Mouse (Mus musculus): ENCODE measurements around the gene Dgat2. TPM values are rescaled to one million over a fixed set of nuclear protein-coding genes. Genes with fewer than 3 reads are reported as not detected.
A peak's percentile ranks its signal among the peaks of the same experiment; 100 is the strongest.

The Dgat2 gene
- polyA plus RNA-seq, 1 experiment from 2014 or later, result 21.9 TPM

GRCm38 (mm10) chr7:99224225-99224624 lies 41.7 kb upstream of the Dgat2 start:
- 73% methylated on average over 7 of the region's 7 CpGs for WGBS
- H3K4me1 ChIP-seq (ENCODE audit: control insufficient read depth, insufficient read depth, low read length), result 0 out of 2 replicates have a peak, but pooled peaks cover 5% of the 10 kb centered on the region
- H3K4me3 ChIP-seq (ENCODE audit: low read length), result no peak overlapping the region
- no peak overlapping the region for H3K9ac ChIP-seq (ENCODE audit: low read depth, low read length)
- no peaks in the 10 kb centered on the region for H3K9me3 ChIP-seq (ENCODE audit: control insufficient read depth, low read length)
- no peaks in the 10 kb centered on the region for H3K27me3 ChIP-seq (ENCODE audit: control insufficient read depth, insufficient read depth, low read length)
- no peak for ATAC-seq (ENCODE audit: low FRiP score, low TSS enrichment)
- no peak overlapping the region for H3K27ac ChIP-seq (ENCODE audit: low read depth, low read length)
- no peak overlapping the region for H3K4me2 ChIP-seq (replicated peaks; ENCODE audit: low read depth, low read length)
- H3K36me3 ChIP-seq (ENCODE audit: control insufficient read depth, insufficient read depth, low read length), result no peaks in the 10 kb centered on the region

- Histone ChIP-seq H3K27me3 (ENCODE audit: control insufficient read depth, insufficient read depth, low read length) (no peaks in the 10 kb centered on the region), H3K9me3 (ENCODE audit: control insufficient read depth, low read length) (no peaks in the 10 kb centered on the region), H3K9ac (ENCODE audit: low read depth, low read length) (no peak overlapping the region), H3K27ac (ENCODE audit: low read depth, low read length) (no peak overlapping the region), H3K4me3 (ENCODE audit: low read length) (no peak overlapping the region), H3K4me1 (ENCODE audit: control insufficient read depth, insufficient read depth, low read length) (peaks cover 3% of the 10 kb centered on the region; the same call in 1 of the 2 replicates), H3K4me2 (replicated peaks; ENCODE audit: low read depth, low read length) (no peak overlapping the region), H3K36me3 (ENCODE audit: control insufficient read depth, insufficient read depth, low read length) (no peaks in the 10 kb centered on the region)
- WGBS, result 73% methylated on average over 3 of the region's 3 CpGs
- no peak for ATAC-seq (ENCODE audit: low FRiP score, low TSS enrichment)
Measured at GRCm38 (mm10) chr7:99217338-99218074, 35.0 kb upstream of the Dgat2 start.

GRCm38 (mm10) chr7:99215347-99215855 lies 32.9 kb upstream of the Dgat2 start:
- Histone ChIP-seq H3K9ac (ENCODE audit: low read depth, low read length) (no peak overlapping the region), H3K36me3 (ENCODE audit: control insufficient read depth, insufficient read depth, low read length) (no peaks in the 10 kb centered on the region), H3K9me3 (ENCODE audit: control insufficient read depth, low read length) (no peaks in the 10 kb centered on the region), H3K4me1 (ENCODE audit: control insufficient read depth, insufficient read depth, low read length) (peaks cover 3% of the 10 kb centered on the region; the same call in 1 of the 2 replicates), H3K4me3 (ENCODE audit: low read length) (no peak overlapping the region), H3K27ac (ENCODE audit: low read depth, low read length) (no peak overlapping the region), H3K4me2 (replicated peaks; ENCODE audit: low read depth, low read length) (no peak overlapping the region), H3K27me3 (ENCODE audit: control insufficient read depth, insufficient read depth, low read length) (no peaks in the 10 kb centered on the region)
- WGBS, result 23% methylated on average over 8 of the region's 8 CpGs
- 0 out of 2 replicates have a peak, but pooled peaks have one; percentile 42 for ATAC-seq (ENCODE audit: low FRiP score, low TSS enrichment)

GRCm38 (mm10) chr7:99214621-99215185 lies 32.2 kb upstream of the Dgat2 start:
- ATAC-seq (ENCODE audit: low FRiP score, low TSS enrichment), result no peak
- Histone ChIP-seq H3K9ac (ENCODE audit: low read depth, low read length) (no peak overlapping the region), H3K4me3 (ENCODE audit: low read length) (no peak overlapping the region), H3K4me2 (replicated peaks; ENCODE audit: low read depth, low read length) (no peak overlapping the region), H3K27ac (ENCODE audit: low read depth, low read length) (no peak overlapping the region), H3K4me1 (ENCODE audit: control insufficient read depth, insufficient read depth, low read length) (peaks cover 3% of the 10 kb centered on the region; the same call in 1 of the 2 replicates), H3K9me3 (ENCODE audit: control insufficient read depth, low read length) (no peaks in the 10 kb centered on the region), H3K36me3 (ENCODE audit: control insufficient read depth, insufficient read depth, low read length) (no peaks in the 10 kb centered on the region), H3K27me3 (ENCODE audit: control insufficient read depth, insufficient read depth, low read length) (no peaks in the 10 kb centered on the region)
- 80% methylated on average over 10 of the region's 10 CpGs for WGBS

- Histone ChIP-seq H3K4me1 (ENCODE audit: control insufficient read depth, insufficient read depth, low read length) (peaks cover 3% of the 10 kb centered on the region; the same call in 1 of the 2 replicates), H3K27ac (ENCODE audit: low read depth, low read length) (no peak overlapping the region), H3K36me3 (ENCODE audit: control insufficient read depth, insufficient read depth, low read length) (no peaks in the 10 kb centered on the region), H3K27me3 (ENCODE audit: control insufficient read depth, insufficient read depth, low read length) (no peaks in the 10 kb centered on the region), H3K9ac (ENCODE audit: low read depth, low read length) (no peak overlapping the region), H3K4me3 (ENCODE audit: low read length) (no peak overlapping the region), H3K4me2 (replicated peaks; ENCODE audit: low read depth, low read length) (no peak overlapping the region), H3K9me3 (ENCODE audit: control insufficient read depth, low read length) (no peaks in the 10 kb centered on the region)
- WGBS, result 75% methylated on average over 2 of the region's 2 CpGs
- ATAC-seq (ENCODE audit: low FRiP score, low TSS enrichment), result no peak
Measured at GRCm38 (mm10) chr7:99213686-99214085, 31.2 kb upstream of the Dgat2 start.

- 92% methylated on average over 1 of the region's 1 CpGs for WGBS
- no peak for ATAC-seq (ENCODE audit: low FRiP score, low TSS enrichment)
- Histone ChIP-seq H3K9me3 (ENCODE audit: control insufficient read depth, low read length) (no peaks in the 10 kb centered on the region), H3K4me3 (ENCODE audit: low read length) (no peak overlapping the region), H3K27ac (ENCODE audit: low read depth, low read length) (no peak overlapping the region), H3K4me1 (ENCODE audit: control insufficient read depth, insufficient read depth, low read length) (peaks cover 3% of the 10 kb centered on the region; the same call in 1 of the 2 replicates), H3K36me3 (ENCODE audit: control insufficient read depth, insufficient read depth, low read length) (no peaks in the 10 kb centered on the region), H3K9ac (ENCODE audit: low read depth, low read length) (no peak overlapping the region), H3K27me3 (ENCODE audit: control insufficient read depth, insufficient read depth, low read length) (no peaks in the 10 kb centered on the region), H3K4me2 (replicated peaks; ENCODE audit: low read depth, low read length) (no peak overlapping the region)
Measured at GRCm38 (mm10) chr7:99213056-99213455, 30.5 kb upstream of the Dgat2 start.

- no peaks in the 10 kb centered on the region for H3K27me3 ChIP-seq (ENCODE audit: control insufficient read depth, insufficient read depth, low read length)
- no peak overlapping the region for H3K4me2 ChIP-seq (replicated peaks; ENCODE audit: low read depth, low read length)
- 92% methylated on average over 4 of the region's 4 CpGs for WGBS
- no peaks in the 10 kb centered on the region for H3K36me3 ChIP-seq (ENCODE audit: control insufficient read depth, insufficient read depth, low read length)
- no peak overlapping the region for H3K27ac ChIP-seq (ENCODE audit: low read depth, low read length)
- H3K9me3 ChIP-seq (ENCODE audit: control insufficient read depth, low read length), result no peaks in the 10 kb centered on the region
- no peaks in the 10 kb centered on the region for H3K4me1 ChIP-seq (ENCODE audit: control insufficient read depth, insufficient read depth, low read length)
- H3K9ac ChIP-seq (ENCODE audit: low read depth, low read length), result no peak overlapping the region
- H3K4me3 ChIP-seq (ENCODE audit: low read length), result no peak overlapping the region
- no peak for ATAC-seq (ENCODE audit: low FRiP score, low TSS enrichment)
Measured at GRCm38 (mm10) chr7:99208704-99209103, 26.2 kb upstream of the Dgat2 start.

GRCm38 (mm10) chr7:99206364-99206763 lies 23.8 kb upstream of the Dgat2 start:
- Histone ChIP-seq H3K27me3 (ENCODE audit: control insufficient read depth, insufficient read depth, low read length) (no peaks in the 10 kb centered on the region), H3K4me1 (ENCODE audit: control insufficient read depth, insufficient read depth, low read length) (no peaks in the 10 kb centered on the region), H3K4me3 (ENCODE audit: low read length) (no peak overlapping the region), H3K9ac (ENCODE audit: low read depth, low read length) (no peak overlapping the region), H3K9me3 (ENCODE audit: control insufficient read depth, low read length) (no peaks in the 10 kb centered on the region), H3K4me2 (replicated peaks; ENCODE audit: low read depth, low read length) (no peak overlapping the region), H3K27ac (ENCODE audit: low read depth, low read length) (no peak overlapping the region), H3K36me3 (ENCODE audit: control insufficient read depth, insufficient read depth, low read length) (no peaks in the 10 kb centered on the region)
- no peak for ATAC-seq (ENCODE audit: low FRiP score, low TSS enrichment)
- 72% methylated on average over 7 of the region's 7 CpGs for WGBS

GRCm38 (mm10) chr7:99202163-99202562 lies 19.6 kb upstream of the Dgat2 start:
- H3K4me1 ChIP-seq (ENCODE audit: control insufficient read depth, insufficient read depth, low read length), result no peaks in the 10 kb centered on the region
- no peak overlapping the region for H3K4me2 ChIP-seq (replicated peaks; ENCODE audit: low read depth, low read length)
- no peaks in the 10 kb centered on the region for H3K36me3 ChIP-seq (ENCODE audit: control insufficient read depth, insufficient read depth, low read length)
- no peaks in the 10 kb centered on the region for H3K27me3 ChIP-seq (ENCODE audit: control insufficient read depth, insufficient read depth, low read length)
- no peak overlapping the region for H3K4me3 ChIP-seq (ENCODE audit: low read length)
- no peak overlapping the region for H3K27ac ChIP-seq (ENCODE audit: low read depth, low read length)
- 81% methylated on average over 7 of the region's 7 CpGs for WGBS
- H3K9me3 ChIP-seq (ENCODE audit: control insufficient read depth, low read length), result no peaks in the 10 kb centered on the region
- ATAC-seq (ENCODE audit: low FRiP score, low TSS enrichment), result no peak
- no peak overlapping the region for H3K9ac ChIP-seq (ENCODE audit: low read depth, low read length)

Data from kidney, embryonic 14.5 days (tissue).